Mouse (Mus musculus) brain, embryonic 14.5 days (tissue): ENCODE results near the gene Col8a1.

Experiments
- CTCF ChIP-seq: fragments of 200-500 bp; IDR thresholded peaks from 2 replicates; pipeline ENCODE4 v1.5.1; 2012; ENCODE audit warnings: inconsistent platforms, mild to moderate bottlenecking, moderate library complexity, borderline replicate concordance; ENCODE audit not compliant: insufficient read depth, insufficient read length; ENCODE audit errors: extremely low read depth
- POLR2A ChIP-seq: fragments of 200-500 bp; IDR thresholded peaks from 2 replicates; pipeline ENCODE4 v1.6.1; 2012; ENCODE audit warnings: mild to moderate bottlenecking, inconsistent platforms, borderline replicate concordance; ENCODE audit not compliant: poor library complexity, insufficient read depth, insufficient read length, severe bottlenecking; ENCODE audit errors: extremely low read depth

- TF ChIP-seq POLR2A (no peak), CTCF (no peak)
Observed at GRCm38 (mm10) chr16:57649888-57650287, 104.6 kb downstream of the Col8a1 start.
